Mouse (Mus musculus) NIH3T3 (cell line): ENCODE data around the gene Olfr922.

Experiments used
- DNase-seq: peaks from one replicate; pipeline ENCODE4 v3.0.0-alpha.2; 2012; ENCODE audit warnings: low read depth

The Olfr922 gene

DNA sequence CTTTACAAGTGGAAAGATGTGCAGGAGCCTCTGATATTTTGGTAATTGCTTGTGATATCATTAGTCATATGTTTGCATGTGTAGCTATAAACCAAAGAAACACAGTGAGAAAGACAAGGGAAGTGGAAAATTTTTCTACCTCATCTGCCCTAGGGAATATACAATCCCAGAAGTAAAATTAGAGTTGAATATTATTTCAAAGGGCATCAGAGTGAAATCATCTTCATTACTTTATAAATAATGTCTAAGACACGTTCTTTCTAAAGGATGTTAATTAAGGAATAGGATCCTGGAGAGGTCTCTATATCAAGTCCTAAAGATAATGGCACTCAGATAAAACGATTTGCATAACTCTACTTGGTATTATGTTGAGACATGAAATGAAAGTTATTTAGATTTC, at the start of gene Olfr922:
Gene Olfr922, plus strand, starts transcription at position 301 of the 400 bp plus-strand sequence.
- no peak for DNase-seq

DNA sequence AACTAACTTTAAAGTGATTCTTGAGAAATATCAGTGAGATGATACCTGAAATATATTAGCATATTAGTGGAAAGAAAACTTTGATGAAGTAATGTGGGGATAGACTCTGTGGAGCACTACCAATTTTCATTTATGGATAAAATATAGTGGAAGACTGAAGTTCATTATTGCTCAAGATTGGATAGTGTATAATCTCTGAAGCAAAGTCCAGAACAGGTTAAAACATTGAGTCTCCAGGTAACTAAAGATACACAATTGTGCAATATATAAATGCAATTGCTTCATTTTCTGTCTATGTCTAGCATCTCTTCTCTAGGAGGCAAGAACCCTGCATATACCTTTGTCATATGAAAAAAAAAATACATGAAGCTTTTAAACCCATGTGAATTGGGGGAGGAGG, 41.6 kb upstream of the Olfr922 start, which contains the start of gene Olfr921:
Gene Olfr921, plus strand, starts transcription at position 301 of the 400 bp plus-strand sequence.
- DNase-seq, result no peak

DNA sequence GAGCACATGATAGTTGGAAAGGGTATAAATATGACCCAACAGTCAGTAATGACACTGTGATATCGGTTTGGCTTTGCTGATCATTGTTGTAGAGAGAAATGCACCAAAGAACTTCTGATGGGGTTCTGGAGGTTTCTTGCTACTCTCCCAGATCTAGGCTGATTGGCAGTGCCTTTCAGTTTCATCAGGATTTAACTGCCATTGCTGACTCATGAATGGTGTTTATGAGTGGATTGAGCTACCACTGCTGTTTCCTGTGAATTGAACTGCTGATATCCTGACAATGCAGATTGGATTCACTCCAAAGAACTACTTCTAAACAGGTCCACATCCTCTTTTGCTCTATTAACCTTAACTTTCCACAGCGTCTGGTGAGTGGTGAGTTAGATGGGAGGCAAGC, 21.7 kb upstream of the Olfr922 start:
- DNase-seq, result no peak

DNA sequence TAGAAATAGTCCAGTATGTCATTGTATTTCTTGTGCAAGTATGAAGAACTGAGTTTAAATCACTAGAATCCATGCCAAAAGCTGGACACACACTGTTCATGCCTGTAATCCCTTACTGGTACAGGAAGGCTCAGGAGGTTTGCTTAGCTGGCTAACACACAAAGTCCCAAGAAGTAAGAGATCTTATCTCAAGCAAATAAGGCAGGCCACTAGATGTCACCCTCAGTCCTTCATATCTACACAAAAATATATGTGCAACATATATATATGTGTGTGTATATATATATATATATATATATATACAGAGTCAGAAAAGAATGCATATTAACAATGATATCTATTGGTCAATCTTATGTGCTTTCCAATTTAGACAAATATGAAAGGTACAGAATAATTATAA, 8.7 kb upstream of the Olfr922 start:
- peak; percentile 2 for DNase-seq

DNA sequence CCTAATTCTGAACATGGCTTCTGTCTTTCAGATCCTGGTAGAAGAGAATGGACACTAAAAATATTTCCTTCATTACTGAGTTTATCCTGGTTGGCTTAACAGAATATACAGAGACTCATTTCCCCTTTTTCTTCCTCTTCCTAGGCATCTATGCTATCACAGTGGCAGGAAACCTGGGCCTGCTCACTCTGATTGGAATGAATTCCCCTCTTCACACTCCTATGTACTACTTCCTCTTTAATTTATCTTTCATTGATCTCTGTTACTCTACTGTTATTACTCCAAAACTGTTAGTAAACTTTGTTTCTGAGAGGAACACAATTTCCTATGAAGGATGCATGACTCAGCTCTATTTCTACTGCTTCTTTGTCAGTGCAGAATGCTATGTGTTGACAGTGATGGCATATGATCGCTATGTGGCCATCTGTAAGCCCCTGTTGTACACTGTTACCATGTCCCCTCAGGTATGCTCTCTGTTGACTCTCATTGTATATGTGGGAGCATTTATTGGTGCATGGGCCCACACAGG, 1.1 kb downstream of the Olfr922 start:
- DNase-seq, result no peak

DNA sequence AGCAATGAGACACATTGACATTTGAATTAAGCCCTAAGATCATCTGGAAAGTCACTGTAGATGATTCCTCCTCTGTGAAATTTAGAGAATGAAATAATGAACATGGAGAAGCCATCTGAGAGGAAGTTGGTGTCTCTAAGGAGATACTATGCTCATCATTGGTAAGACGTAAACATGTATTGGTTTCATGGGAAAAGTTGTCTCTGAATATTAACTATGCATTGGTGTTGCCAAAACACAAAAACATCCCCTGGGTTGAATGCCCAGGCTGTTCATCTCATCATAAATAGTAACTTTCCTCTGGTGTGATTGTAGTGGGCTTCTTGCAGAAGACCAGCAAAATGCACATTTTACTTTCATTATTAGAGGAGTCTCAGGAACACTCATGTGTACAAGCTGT, 11.8 kb downstream of the Olfr922 start, which contains the start of gene Olfr923:
Gene Olfr923, plus strand, starts transcription at position 301 of the 400 bp plus-strand sequence.
- DNase-seq, result no peak

DNA sequence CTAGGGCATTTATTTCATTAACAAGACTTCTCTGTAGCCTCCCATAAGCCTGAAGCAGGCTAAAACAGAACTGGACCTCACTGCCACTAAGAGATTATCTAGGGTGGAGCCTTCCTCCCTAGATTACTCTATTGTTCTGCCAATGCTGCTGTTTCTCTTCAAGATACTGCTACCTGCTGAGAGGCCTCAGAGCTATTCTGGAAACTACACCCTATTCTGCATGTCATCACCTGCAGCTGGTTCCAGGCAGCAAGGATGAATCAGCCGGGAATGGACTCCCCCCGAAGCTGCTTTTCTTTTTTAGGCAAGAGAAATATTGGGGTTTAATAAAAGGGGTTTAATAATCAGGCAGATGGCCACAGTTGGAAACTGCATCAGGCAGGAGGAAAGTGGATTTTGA, 18.6 kb downstream of the Olfr922 start:
- DNase-seq, result no peak

DNA sequence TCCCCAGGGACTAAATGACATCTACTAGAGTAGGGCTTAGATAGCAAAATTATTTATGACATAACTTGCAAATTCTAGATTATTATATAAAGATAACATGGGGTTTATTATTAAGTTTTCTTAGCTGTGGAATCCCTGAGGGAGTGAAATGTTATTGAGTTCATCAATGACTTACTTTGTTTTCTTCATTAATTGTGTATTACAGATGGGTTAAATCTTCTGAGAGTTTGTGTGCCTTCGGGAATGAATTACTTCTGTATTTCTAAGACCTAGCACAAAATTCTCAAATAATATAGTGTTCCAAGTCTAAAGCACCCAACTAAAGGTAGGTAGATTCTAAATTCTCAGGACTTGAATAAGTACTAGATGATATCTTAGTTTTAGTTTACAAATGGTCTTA, 29.7 kb downstream of the Olfr922 start, which contains the start of gene Olfr924:
Gene Olfr924, plus strand, starts transcription at position 301 of the 400 bp plus-strand sequence.
- DNase-seq, result no peak

DNA sequence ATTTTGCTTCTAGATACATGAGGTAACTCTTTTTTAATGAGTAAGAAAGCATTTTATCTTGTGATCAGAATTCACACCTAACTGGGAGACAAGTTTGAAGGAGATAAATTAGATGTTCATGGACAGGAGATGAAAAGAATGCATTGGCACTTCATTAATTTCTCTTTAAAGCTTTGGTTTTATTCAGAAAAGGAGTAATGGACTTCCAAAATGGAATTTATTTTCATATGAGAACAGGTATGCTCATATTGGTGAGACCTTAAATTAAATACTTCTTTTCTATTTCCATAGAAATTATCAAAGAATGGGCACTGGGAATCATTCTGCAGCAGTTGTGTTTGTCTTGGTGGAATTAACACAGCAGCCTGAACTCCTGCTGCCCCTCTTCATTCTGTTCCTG, 40.3 kb downstream of the Olfr922 start, which contains the start of gene Olfr26:
Gene Olfr26, plus strand, starts transcription at position 301 of the 400 bp plus-strand sequence.
- DNase-seq, result no peak
